Comparison of ENCODE assay signal across 8 mouse cellular contexts in genomic region chr10:23671494-23671893, GRCm38 (mm10).
DNase-seq lines count a peak whose midpoint lies in the region; TF ChIP-seq lines count a peak whose summit lies in the region.
"Had no signal": no experiment of that assay in that cellular context is flagged by ENCODE, and none has a peak within 500 bp of the region (broad histone marks: within the 10 kb centered on the region; RNA-seq: fewer than 3 reads in every experiment).

No protein-coding gene starts in this region.

- no peaks in the 10 kb centered on the region for H3K27me3 ChIP-seq in E14TG2a.4 (ENCODE audit: insufficient read depth, low read length)
- no peaks in the 10 kb centered on the region for H3K27me3 ChIP-seq in small intestine, adult 2 months (ENCODE audit: control insufficient read depth, insufficient read depth, low read length)
- H3K27me3 ChIP-seq: neural tube, embryonic 13.5 days had no signal

- no peak overlapping the region for H3K27ac ChIP-seq in embryonic fibroblast, embryonic 13.5 days (ENCODE audit: insufficient read depth, low read length)
- no peak overlapping the region for H3K27ac ChIP-seq in small intestine, adult 2 months (ENCODE audit: insufficient read depth, low read depth, low read length)
- H3K27ac ChIP-seq: neural tube, embryonic 13.5 days had no signal

- no peak for TF ChIP-seq POLR2A in embryonic fibroblast, embryonic 13.5 days (IDR thresholded peaks at IDR 0.05; ENCODE audit: low read depth, low read length)
- TF ChIP-seq POLR2A in small intestine, adult 2 months (IDR thresholded peaks at IDR 0.05; ENCODE audit: low read depth, low read length): no peak

- no peak overlapping the region for H3K4me3 ChIP-seq in E14TG2a.4 (replicated peaks; ENCODE audit: low read length)
- no peak overlapping the region for H3K4me3 ChIP-seq in embryonic fibroblast, embryonic 13.5 days (ENCODE audit: insufficient read depth, low read length)
- no peak overlapping the region for H3K4me3 ChIP-seq in small intestine, adult 2 months (ENCODE audit: low read depth, low read length)
- H3K4me3 ChIP-seq: neural tube, embryonic 13.5 days had no signal

- TF ChIP-seq CTCF in E14TG2a.4 (conservative IDR thresholded peaks at IDR 0.05; ENCODE audit: low read length): peak; percentile 73
- TF ChIP-seq CTCF in embryonic fibroblast, embryonic 13.5 days (IDR thresholded peaks at IDR 0.05; ENCODE audit: borderline replicate concordance, insufficient read depth, low read length): peak; percentile 65; the same call in 1 of the 2 replicates
- TF ChIP-seq CTCF in small intestine, adult 2 months (IDR thresholded peaks at IDR 0.05; ENCODE audit: extremely low read depth, insufficient read length, insufficient replicate concordance, low read depth, low read length): peak; percentile 42; the same call in 1 of the 2 replicates

- H3K36me3 ChIP-seq in E14TG2a.4 (ENCODE audit: insufficient read depth, low read length): no peaks in the 10 kb centered on the region
- no peaks in the 10 kb centered on the region for H3K36me3 ChIP-seq in small intestine, adult 2 months (ENCODE audit: control insufficient read depth, insufficient read depth, low read length)
- H3K36me3 ChIP-seq: neural tube, embryonic 13.5 days had no signal

- H3K9me3 ChIP-seq in E14TG2a.4 (ENCODE audit: low read length): peaks cover 21% of the 10 kb centered on the region
- H3K9me3 ChIP-seq: neural tube, embryonic 13.5 days had no signal

- DNase-seq in kidney, adult 9 months: peak; percentile 5
- no peak for DNase-seq in kidney, adult 11 months
- peak; percentile 61 for DNase-seq in R1 (ENCODE audit: low read depth, low spot score)
- DNase-seq in frontal cortex, postnatal 25 days (ENCODE audit: low spot score in 2 of 2): no peak

- WGBS in small intestine, adult 2 months: 31% methylated on average over 8 of the region's 8 CpGs

- no peaks in the 10 kb centered on the region for H3K4me1 ChIP-seq in E14TG2a.4 (replicated peaks; ENCODE audit: low read depth, low read length)
- peaks cover 9% of the 10 kb centered on the region for H3K4me1 ChIP-seq in embryonic fibroblast, embryonic 13.5 days (ENCODE audit: control insufficient read depth, insufficient read depth, low read length)
- H3K4me1 ChIP-seq in small intestine, adult 2 months (ENCODE audit: control insufficient read depth, insufficient read depth, insufficient read length, low read length): no peaks in the 10 kb centered on the region

Comparison
In these comparisons a context has a peak if more than half of its experiments do, and no peak if none do; other contexts are left out.
1. DNase-seq: peak in kidney, adult 9 months (single experiment) and R1 (single experiment); none in kidney, adult 11 months (single experiment) and frontal cortex, postnatal 25 days (0 of 2).
2. Peak in every context shown above with its lines, with median percentiles within 50 percentile points of each other: CTCF ChIP-seq.